Mouse (Mus musculus) ES-E14 (cell line): ENCODE measurements at regions not wholly inside any gene's neighbourhood (a gene's known extent, or its start where the extent isn't known, plus 50 kb on each side); places are given as distances from the start of the nearest gene placed in this dataset.
"Not testable (repeated sequence)": the region's sequence is repeated elsewhere in the genome, so short reads cannot be mapped to it uniquely, and the experiment has no call there.

ENCODE experiments used
- CHD2 ChIP-seq: IDR thresholded peaks from 2 replicates; pipeline ENCODE4 v1.6.1; 2014; ENCODE audit warnings: mild to moderate bottlenecking, low read depth, low read length, inconsistent platforms
- HCFC1 ChIP-seq: IDR thresholded peaks from 2 replicates; pipeline ENCODE4 v1.6.1; 2012; ENCODE audit warnings: low read length, inconsistent platforms, borderline replicate concordance; ENCODE audit not compliant: insufficient read depth
- MAFK ChIP-seq: IDR thresholded peaks from 2 replicates; pipeline ENCODE4 v1.6.1; 2014; ENCODE audit warnings: mild to moderate bottlenecking, low read depth, low read length, inconsistent platforms; ENCODE audit not compliant: insufficient read depth
- ZC3H11A ChIP-seq: IDR thresholded peaks from 2 replicates; pipeline ENCODE4 v1.6.1; 2012; ENCODE audit warnings: low read depth, mild to moderate bottlenecking, inconsistent platforms, low read length, borderline replicate concordance
- ZNF384 ChIP-seq: IDR thresholded peaks from 2 replicates; pipeline ENCODE4 v1.6.1; 2012; ENCODE audit warnings: low read depth, low read length, inconsistent platforms

DNA sequence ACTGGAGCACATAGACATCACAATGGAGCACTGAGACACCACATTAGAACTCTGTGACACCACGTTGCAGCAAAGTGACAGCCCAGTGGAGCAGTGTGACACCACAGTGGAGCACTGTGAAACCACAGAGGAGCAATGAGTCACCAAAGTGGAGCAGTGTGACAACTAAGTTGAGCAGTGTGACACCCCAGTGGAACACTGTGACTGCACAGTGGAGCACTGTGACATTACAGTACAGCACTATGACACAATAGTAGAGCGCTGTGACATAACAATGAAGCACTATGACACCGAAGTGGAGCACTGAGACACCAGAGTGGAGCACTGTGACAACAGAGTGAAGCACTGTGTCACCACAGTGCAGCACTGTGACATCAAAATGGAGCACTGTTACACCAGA is 101.8 kb upstream of the Vmn1r2 start:
- not testable (repeated sequence) for TF ChIP-seq ZNF384, ZC3H11A, HCFC1, CHD2, MAFK
